Mouse (Mus musculus) inflammation-experienced regulatory T-cells, adult 6 months (primary cell): Measurements from ENCODE around the gene Krt90. TPM values are rescaled to one million over a fixed set of nuclear protein-coding genes. Genes with fewer than 3 reads are reported as not detected.

Experiments
- ATAC-seq: one replicate; pipeline ENCODE4 v1.8.0; 2017
- polyA plus RNA-seq, 3 experiments: library from polyadenylated mRNA; unstranded; fragments of 100-300 nt; shearing (Covaris generic); gene quantifications; one replicate each; pipeline ENCODE4 v1.2.1; 2017

Gene Krt90
- polyA plus RNA-seq, 3 experiments from 2014 or later, result not detected

- ATAC-seq, result no peak
Measured at GRCm38 (mm10) chr15:101508247-101508646, 54.5 kb downstream of the Krt90 start.

DNA sequence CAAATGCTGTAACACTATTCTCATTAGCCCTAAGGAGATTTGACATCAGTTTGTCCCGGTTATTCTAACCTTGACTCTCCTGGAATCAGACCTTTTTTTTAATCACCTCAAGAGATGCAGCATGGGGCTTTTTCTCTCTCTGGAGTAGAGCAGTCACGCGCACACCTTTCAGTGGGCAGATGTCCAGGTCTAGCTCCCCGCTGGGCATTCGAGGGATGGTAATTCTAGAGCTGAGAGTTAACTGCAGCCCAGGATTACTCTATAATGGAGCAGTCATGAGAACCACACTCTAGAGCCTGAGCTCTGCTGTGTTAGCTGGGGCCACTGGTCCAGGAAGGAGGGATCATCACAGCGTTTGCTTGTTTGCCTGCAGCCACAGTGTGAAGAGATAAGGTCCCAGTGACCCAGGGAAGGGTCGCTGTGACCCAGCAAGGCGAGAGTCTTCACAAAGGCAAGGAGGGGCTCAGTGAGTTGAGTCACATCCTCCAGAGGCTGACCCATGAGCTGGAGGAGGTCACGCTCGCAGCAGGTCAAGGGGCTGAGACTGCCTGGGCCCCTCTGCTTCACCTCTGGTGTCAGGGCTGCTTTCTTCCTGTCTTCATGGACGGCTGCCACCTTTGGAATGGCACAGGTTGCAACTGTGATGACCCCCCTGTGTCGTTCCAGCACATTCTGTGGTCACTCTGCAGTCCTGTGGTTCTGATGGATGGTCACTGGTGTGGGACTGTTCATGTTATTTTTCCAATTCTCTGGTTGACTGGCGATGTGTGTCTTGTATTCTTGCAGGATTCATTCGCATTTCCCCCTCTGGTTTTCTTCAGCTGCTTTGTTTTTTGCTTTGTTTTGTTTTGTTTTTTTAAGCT lies 55.6 kb downstream of the Krt90 start:
- ATAC-seq, result no peak

Other genes with a start within 250 kb of the Krt90 start
- under 1 TPM in 1 of 3 experiments, not detected in 2; 0.16 TPM for gene Krt80, start 192.8 kb downstream of the Krt90 start, polyA plus RNA-seq
- gene Krt7, start 151.9 kb downstream of the Krt90 start, polyA plus RNA-seq, result under 1 TPM in 1 of 3 experiments, not detected in 2; 0.09 TPM
- gene Krt87, start 124.1 kb downstream of the Krt90 start, polyA plus RNA-seq, result 1 to 10 TPM in 1 of 3 experiments, under 1 TPM in 2; 0.36 to 1.6 (median 0.87) TPM
- not detected for gene Krt88, start 115.2 kb downstream of the Krt90 start, polyA plus RNA-seq
- not detected for gene Krt81, start 99.2 kb downstream of the Krt90 start, polyA plus RNA-seq
- gene Krt86, start 89.5 kb downstream of the Krt90 start, polyA plus RNA-seq, result under 1 TPM in 1 of 3 experiments, not detected in 2; 0.21 TPM
- 10 to 100 TPM in 2 of 3 experiments, 1 to 10 TPM in 1; 5.2 to 26.1 (median 13.0) TPM for gene Krt83, start 71.4 kb downstream of the Krt90 start, polyA plus RNA-seq
- not detected for gene Gm49425, start 45.7 kb downstream of the Krt90 start, polyA plus RNA-seq
- gene Krt84, start 30.1 kb downstream of the Krt90 start, polyA plus RNA-seq, result not detected
- not detected for gene Krt82, start 12.3 kb downstream of the Krt90 start, polyA plus RNA-seq
- gene Krt75, start 11.0 kb upstream of the Krt90 start, polyA plus RNA-seq, result under 1 TPM in 1 of 3 experiments, not detected in 2; 0.11 TPM
- not detected for gene Gm5414, start 65.2 kb upstream of the Krt90 start, polyA plus RNA-seq
- not detected for gene Gm5478, start 84.4 kb upstream of the Krt90 start, polyA plus RNA-seq
- under 1 TPM in 1 of 3 experiments, not detected in 2; 0.16 TPM for gene Krt6b, start 117.3 kb upstream of the Krt90 start, polyA plus RNA-seq
- not detected for gene Krt6a, start 131.4 kb upstream of the Krt90 start, polyA plus RNA-seq
- gene Krt5, start 149.9 kb upstream of the Krt90 start, polyA plus RNA-seq, result not detected
- not detected for gene Krt71, start 180.2 kb upstream of the Krt90 start, polyA plus RNA-seq
- gene Krt72, start 223.5 kb upstream of the Krt90 start, polyA plus RNA-seq, result not detected
- not detected for gene Krt73, start 239.4 kb upstream of the Krt90 start, polyA plus RNA-seq